Mouse (Mus musculus) forebrain, embryonic 11.5 days (tissue): ENCODE measurements at regions not wholly inside any gene's neighbourhood (a gene's known extent, or its start where the extent isn't known, plus 50 kb on each side); places are given as distances from the start of the nearest gene placed in this dataset.
A peak's percentile ranks its signal among the peaks of the same experiment; 100 is the strongest.

Source experiments
- ATAC-seq: fragments of 200-750 bp; cut with Nextera tagmentation; replicated peaks from 2 replicates; pipeline ENCODE4 v1.8.0; 2017; ENCODE audit warnings: moderate TSS enrichment; ENCODE audit not compliant: low FRiP score
- DNase-seq: peaks from one replicate; pipeline ENCODE4 v3.0.0-alpha.2; 2017; ENCODE audit warnings: low spot score
- H3K27ac ChIP-seq: fragments of 300-500 bp; sonication (generic); 2 replicates; pipeline ENCODE4 v1.5.1; 2014; ENCODE audit warnings: low read depth, low read length
- H3K27me3 ChIP-seq: fragments of 300-500 bp; sonication (generic); 2 replicates; pipeline ENCODE4 v1.6.1; 2014; ENCODE audit warnings: mild to moderate bottlenecking, low read length, mixed read lengths; ENCODE audit not compliant: control insufficient read depth, insufficient read depth
- H3K36me3 ChIP-seq: fragments of 300-500 bp; sonication (generic); 2 replicates; pipeline ENCODE4 v1.6.1; 2014; ENCODE audit warnings: mild to moderate bottlenecking, low read length, moderate library complexity, mixed read lengths; ENCODE audit not compliant: control insufficient read depth, insufficient read depth
- H3K4me1 ChIP-seq: fragments of 300-500 bp; sonication (generic); replicated peaks from 2 replicates; pipeline ENCODE4 v1.6.1; 2014; ENCODE audit warnings: low read length, mixed read lengths; ENCODE audit not compliant: control insufficient read depth, insufficient read depth
- H3K4me2 ChIP-seq: fragments of 300-500 bp; sonication (generic); 2 replicates; pipeline ENCODE4 v1.6.1; 2014; ENCODE audit warnings: low read depth, mild to moderate bottlenecking, low read length, moderate library complexity, mixed read lengths; ENCODE audit not compliant: severe bottlenecking
- H3K4me3 ChIP-seq: fragments of 300-500 bp; sonication (generic); 2 replicates; pipeline ENCODE4 v1.5.1; 2014; ENCODE audit warnings: low read depth, low read length
- H3K9ac ChIP-seq: fragments of 300-500 bp; sonication (generic); 2 replicates; pipeline ENCODE4 v1.6.1; 2014; ENCODE audit warnings: low read length
- H3K9me3 ChIP-seq: fragments of 300-500 bp; sonication (generic); 2 replicates; pipeline ENCODE4 v1.6.1; 2016; ENCODE audit warnings: low read length, mixed read lengths; ENCODE audit not compliant: control insufficient read depth
- whole genome bisulfite sequencing: fragments of 180-500 bp; shearing (Covaris S2); extraction: QIAGEN DNeasy Blood & Tissue Kit; methylation state at CpG from one replicate; pipeline ENCODE4 v1.1.7; 2014; 5-methylcytosine and 5-hydroxymethylcytosine counted together

DNA sequence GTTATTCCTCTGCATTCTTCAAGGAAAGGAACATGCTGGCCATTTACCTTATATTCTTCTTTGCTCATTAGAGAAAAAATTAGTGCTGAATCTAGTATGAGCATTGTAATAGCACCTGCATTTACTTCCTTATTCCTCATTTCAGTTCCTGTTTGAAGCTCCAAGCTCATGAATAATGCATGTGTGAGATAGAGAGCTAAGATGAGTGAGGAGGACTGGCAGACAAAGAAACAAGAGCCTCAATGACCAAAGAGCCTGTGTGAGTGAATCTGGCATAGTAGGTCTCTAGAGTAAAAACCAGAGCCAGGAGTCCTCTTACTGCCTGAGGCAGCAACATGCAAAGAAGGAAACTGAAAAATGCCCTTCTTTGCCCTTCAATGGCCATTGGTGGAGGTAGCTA, 365.4 kb upstream of the Adgrl4 start:
- Histone ChIP-seq H3K9ac (no peak overlapping the region), H3K4me2 (no peak overlapping the region), H3K9me3 (no peaks in the 10 kb centered on the region), H3K4me1 (no peaks in the 10 kb centered on the region), H3K27ac (no peak overlapping the region), H3K27me3 (no peaks in the 10 kb centered on the region), H3K4me3 (no peak overlapping the region), H3K36me3 (no peaks in the 10 kb centered on the region)
- ATAC-seq, result peak; percentile 51; the same call in 1 of the 2 replicates
- DNase-seq, result no peak

DNA sequence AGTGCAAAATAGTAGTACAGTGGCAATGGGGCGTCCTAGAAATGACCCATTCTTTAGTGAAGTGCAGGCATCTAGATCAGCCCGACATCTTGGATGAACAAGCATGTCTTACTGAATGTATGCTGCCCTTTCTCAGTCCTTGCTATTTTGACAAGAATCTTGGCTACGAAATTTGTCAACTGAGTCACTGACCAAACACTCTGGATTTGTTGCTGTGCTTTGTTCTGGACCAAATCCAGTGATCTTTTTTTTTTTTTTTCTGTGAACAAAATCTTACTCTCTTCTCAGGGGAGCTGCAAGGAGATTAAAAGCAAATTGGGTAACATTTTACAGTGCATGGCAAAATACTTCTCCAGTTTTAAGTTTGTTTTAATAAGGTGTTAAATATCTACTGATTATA, 320.9 kb upstream of the Adgrl4 start:
- H3K27me3 ChIP-seq, result no peaks in the 10 kb centered on the region; the same call in 1 of the 2 replicates
- ATAC-seq, result no peak
- no peaks in the 10 kb centered on the region for H3K4me1 ChIP-seq
- 63% methylated on average over 3 of the region's 3 CpGs for WGBS
- no peaks in the 10 kb centered on the region for H3K9me3 ChIP-seq
- no peak overlapping the region for H3K4me2 ChIP-seq
- H3K36me3 ChIP-seq, result no peaks in the 10 kb centered on the region
- H3K9ac ChIP-seq, result no peak overlapping the region
- no peak overlapping the region for H3K27ac ChIP-seq
- no peak overlapping the region for H3K4me3 ChIP-seq
- DNase-seq, result no peak

DNA sequence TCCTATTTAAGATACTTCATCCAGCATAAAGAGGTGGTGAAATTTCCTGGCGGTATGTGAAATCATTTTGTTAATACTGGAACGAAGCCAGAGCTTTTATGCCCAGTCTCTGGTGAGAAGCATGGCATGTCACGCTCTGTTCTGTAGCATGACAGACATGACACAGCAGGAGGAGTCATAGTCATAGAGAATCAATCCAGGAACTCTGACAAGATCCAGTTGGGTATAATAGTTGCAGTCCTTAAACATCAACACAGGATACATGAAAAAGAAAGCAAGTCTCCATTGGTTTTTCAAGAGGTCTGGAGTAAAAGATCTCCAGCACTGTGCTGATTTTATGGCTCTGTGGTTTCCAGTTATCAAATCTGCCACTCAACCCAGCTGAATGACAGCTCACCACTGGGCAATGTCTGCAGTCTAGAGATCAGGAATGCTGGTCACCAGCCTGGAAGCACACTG, 320.1 kb upstream of the Adgrl4 start:
- DNase-seq, result no peak
- peak; percentile 49; the same call in 1 of the 2 replicates for ATAC-seq
- no peak overlapping the region for H3K27ac ChIP-seq
- H3K4me1 ChIP-seq, result no peaks in the 10 kb centered on the region
- H3K4me2 ChIP-seq, result no peak overlapping the region
- no peaks in the 10 kb centered on the region for H3K9me3 ChIP-seq
- H3K27me3 ChIP-seq, result no peaks in the 10 kb centered on the region; the same call in 1 of the 2 replicates
- H3K9ac ChIP-seq, result no peak overlapping the region
- no peak overlapping the region for H3K4me3 ChIP-seq
- 72% methylated on average over 3 of the region's 3 CpGs for WGBS
- no peaks in the 10 kb centered on the region for H3K36me3 ChIP-seq

DNA sequence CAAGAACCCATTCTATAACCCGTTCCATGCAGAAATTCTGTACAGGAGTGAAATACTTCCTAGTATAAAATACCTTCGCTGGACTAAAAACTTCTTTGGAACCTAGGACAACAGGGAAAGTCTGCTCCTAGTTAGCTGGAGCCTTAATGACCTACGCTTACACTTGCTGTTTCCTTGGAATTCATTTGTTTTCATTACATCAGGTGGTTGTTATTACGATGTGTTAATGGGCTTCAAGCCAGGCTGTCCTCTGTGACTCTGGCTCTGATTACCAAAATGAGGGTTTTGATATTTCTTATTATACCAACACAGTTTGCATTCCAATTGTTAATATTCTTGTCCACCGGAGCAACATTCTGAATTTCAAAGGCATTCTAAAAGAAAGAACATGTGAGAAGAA, 313.6 kb upstream of the Adgrl4 start:
- WGBS, result 61% methylated on average over 5 of the region's 5 CpGs
- Histone ChIP-seq H3K4me2 (no peak overlapping the region), H3K27ac (no peak overlapping the region), H3K27me3 (no peaks in the 10 kb centered on the region), H3K9me3 (no peaks in the 10 kb centered on the region), H3K9ac (no peak overlapping the region), H3K4me1 (no peaks in the 10 kb centered on the region), H3K36me3 (no peaks in the 10 kb centered on the region), H3K4me3 (no peak overlapping the region)
- ATAC-seq, result no peak
- DNase-seq, result no peak

DNA sequence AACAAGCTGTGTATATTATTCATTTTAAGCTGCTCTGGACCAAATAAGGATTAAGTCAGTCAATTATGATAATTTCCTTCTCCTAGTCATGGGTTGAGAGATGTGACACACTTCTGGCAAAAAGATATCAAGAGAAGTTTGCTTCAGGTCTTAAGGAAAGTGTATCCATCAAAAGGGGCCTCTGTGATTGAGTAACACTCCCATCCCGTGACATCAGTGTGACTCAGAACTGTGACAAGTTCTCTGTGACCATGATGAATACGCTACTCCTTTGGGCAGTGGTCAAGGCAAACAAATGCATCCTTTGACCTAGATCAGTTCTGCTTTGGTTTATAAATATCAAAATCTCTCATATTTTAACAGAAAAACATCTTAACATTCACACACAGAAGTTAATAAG, 290.8 kb upstream of the Adgrl4 start:
- Histone ChIP-seq H3K9ac (no peak overlapping the region), H3K4me1 (no peaks in the 10 kb centered on the region), H3K4me3 (no peak overlapping the region), H3K27ac (no peak overlapping the region), H3K27me3 (no peaks in the 10 kb centered on the region), H3K4me2 (no peak overlapping the region), H3K9me3 (no peaks in the 10 kb centered on the region), H3K36me3 (no peaks in the 10 kb centered on the region)
- ATAC-seq (no peak), DNase-seq (no peak)
- 82% methylated on average over 2 of the region's 2 CpGs for WGBS

DNA sequence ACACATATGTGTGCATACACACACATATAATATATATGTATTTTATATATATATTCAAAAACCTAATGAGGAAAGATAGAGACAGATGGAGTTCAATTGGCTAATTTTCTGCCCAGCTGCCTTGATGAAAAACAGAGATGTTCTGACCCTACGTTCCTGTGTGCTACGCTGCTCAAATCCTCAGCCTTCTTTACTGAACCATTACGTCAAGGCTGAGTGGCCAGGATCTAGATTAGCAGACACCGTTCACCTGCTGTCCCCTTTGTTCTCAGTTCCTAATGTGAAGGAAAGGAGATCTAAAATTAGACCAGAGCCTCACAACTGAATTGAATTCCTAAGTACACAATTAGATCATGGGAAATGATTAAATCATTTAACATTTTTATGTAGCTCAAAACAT, 284.3 kb upstream of the Adgrl4 start:
- no peak overlapping the region for H3K9ac ChIP-seq
- ATAC-seq (no peak), DNase-seq (no peak)
- no peaks in the 10 kb centered on the region for H3K27me3 ChIP-seq
- WGBS, result 12% methylated on average over 4 of the region's 4 CpGs
- no peaks in the 10 kb centered on the region for H3K9me3 ChIP-seq
- no peak overlapping the region for H3K27ac ChIP-seq
- H3K4me3 ChIP-seq, result no peak overlapping the region
- H3K36me3 ChIP-seq, result no peaks in the 10 kb centered on the region
- no peaks in the 10 kb centered on the region for H3K4me1 ChIP-seq
- H3K4me2 ChIP-seq, result no peak overlapping the region

DNA sequence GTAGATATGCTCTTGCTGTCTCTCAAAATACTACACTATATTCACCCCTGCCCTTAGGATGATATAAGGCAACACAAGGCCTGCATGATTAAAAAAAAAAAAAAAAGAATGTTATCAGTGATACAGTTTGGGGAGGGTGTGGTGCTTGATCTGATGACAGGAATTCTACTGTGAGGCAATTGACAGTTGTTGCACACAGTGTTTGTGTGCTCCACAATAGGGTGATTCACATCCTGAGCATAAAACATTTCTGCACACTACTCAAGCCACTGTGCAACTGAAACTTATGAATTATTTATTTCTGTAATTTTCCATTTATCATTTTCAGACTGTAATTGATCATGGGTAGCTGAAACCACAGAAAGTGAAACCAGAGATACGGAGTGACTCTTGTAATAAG, 277.2 kb upstream of the Adgrl4 start:
- H3K27ac ChIP-seq, result no peak overlapping the region
- DNase-seq, result no peak
- WGBS, result 88% methylated on average over 1 of the region's 1 CpGs
- no peaks in the 10 kb centered on the region for H3K27me3 ChIP-seq
- H3K36me3 ChIP-seq, result no peaks in the 10 kb centered on the region
- H3K9ac ChIP-seq, result no peak overlapping the region
- no peaks in the 10 kb centered on the region for H3K4me1 ChIP-seq
- ATAC-seq, result no peak
- no peak overlapping the region for H3K4me2 ChIP-seq
- no peaks in the 10 kb centered on the region for H3K9me3 ChIP-seq
- H3K4me3 ChIP-seq, result no peak overlapping the region

DNA sequence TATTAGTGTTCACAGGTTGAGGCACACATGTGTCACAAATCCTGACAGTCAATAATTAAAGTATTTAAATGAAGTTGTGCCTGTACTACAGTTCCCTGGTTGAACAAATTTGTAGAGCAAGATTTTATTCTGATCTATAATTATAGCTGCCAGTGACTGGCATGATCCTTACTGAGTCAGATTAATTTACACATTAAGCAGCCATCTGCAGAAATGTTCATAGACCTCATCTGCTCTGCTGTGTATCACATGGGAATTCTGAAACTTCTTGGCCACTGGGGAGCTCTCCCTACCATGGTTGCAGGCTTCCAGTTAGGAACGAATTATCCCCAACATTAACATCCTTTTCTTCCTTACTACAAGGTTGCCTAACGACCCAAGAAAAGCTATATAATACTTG, 255.6 kb upstream of the Adgrl4 start:
- no peaks in the 10 kb centered on the region for H3K36me3 ChIP-seq
- H3K4me1 ChIP-seq, result no peaks in the 10 kb centered on the region
- no peak for DNase-seq
- H3K9me3 ChIP-seq, result no peaks in the 10 kb centered on the region
- H3K9ac ChIP-seq, result no peak overlapping the region
- WGBS, result 62% methylated on average over 2 of the region's 2 CpGs
- H3K4me3 ChIP-seq, result no peak overlapping the region
- H3K27ac ChIP-seq, result no peak overlapping the region
- no peak overlapping the region for H3K4me2 ChIP-seq
- H3K27me3 ChIP-seq, result no peaks in the 10 kb centered on the region
- no peak for ATAC-seq

DNA sequence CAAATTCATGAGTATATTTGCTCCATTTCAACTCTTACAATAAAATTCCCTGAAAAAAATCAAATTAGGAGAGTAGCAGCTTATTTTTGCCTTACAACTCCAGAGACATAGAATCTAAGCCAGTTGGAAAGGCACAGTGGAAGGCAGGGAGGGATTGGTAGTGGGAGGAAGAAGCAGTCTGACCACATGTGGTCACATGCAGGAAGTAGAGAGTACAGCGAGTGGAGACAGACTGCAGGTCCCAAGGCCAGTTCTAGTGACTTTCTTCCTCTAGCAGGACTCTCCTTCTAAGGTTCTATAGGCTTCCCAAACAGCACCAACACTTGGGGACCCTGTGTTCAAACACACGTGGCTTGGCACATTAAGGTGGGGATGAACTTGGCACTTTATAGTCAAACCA, 245.6 kb upstream of the Adgrl4 start:
- 86% methylated on average over 2 of the region's 2 CpGs for WGBS
- H3K4me3 ChIP-seq, result no peak overlapping the region
- H3K4me1 ChIP-seq, result no peaks in the 10 kb centered on the region
- no peak for DNase-seq
- H3K27me3 ChIP-seq, result no peaks in the 10 kb centered on the region
- no peak overlapping the region for H3K27ac ChIP-seq
- H3K9me3 ChIP-seq, result no peaks in the 10 kb centered on the region
- no peak overlapping the region for H3K4me2 ChIP-seq
- no peak for ATAC-seq
- no peaks in the 10 kb centered on the region for H3K36me3 ChIP-seq
- H3K9ac ChIP-seq, result no peak overlapping the region
